Mouse (Mus musculus) neural tube, embryonic 10.5 days (tissue): ENCODE measurements around the gene Rpl31.
A peak's percentile ranks its signal among the peaks of the same experiment; 100 is the strongest.

Source experiments
- DNase-seq: peaks from one replicate; pipeline ENCODE4 v3.0.0-alpha.2; 2017; ENCODE audit warnings: low spot score; ENCODE audit errors: extremely low spot score

Gene Rpl31

DNA sequence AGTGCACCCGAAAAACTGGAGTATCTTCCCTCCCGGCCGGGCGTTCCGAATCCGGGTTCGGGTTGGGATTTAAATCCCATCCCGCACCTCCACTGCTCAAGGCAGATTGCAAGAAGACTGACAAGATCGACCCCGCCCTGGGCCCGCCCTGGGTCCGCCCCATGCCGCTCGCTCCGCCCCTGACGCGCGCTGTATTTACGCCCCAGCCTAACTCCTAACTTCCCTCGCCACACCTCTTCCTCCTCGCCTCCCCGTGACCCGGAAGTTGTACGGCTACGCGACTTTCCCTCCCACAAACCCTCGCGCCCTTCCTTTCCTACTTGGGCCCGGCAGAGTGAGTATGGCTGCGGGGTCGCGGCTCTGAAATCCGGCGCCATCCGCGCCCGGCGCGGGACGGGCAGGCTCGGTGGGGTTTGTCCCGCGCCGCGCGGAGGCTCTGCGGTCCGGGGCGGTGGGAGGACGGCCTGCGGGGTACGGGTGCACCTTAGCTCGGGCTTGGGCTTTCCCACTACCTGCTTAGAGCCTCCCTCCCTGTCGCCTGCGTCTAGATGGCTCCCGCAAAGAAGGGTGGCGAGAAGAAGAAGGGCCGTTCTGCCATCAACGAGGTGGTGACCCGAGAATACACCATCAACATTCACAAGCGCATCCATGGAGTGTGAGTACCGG, at the start of gene Rpl31:
TSS of gene Rpl31 (plus strand) at position 242 of the 666 bp plus-strand sequence.
- peak; percentile 95 for DNase-seq

DNA sequence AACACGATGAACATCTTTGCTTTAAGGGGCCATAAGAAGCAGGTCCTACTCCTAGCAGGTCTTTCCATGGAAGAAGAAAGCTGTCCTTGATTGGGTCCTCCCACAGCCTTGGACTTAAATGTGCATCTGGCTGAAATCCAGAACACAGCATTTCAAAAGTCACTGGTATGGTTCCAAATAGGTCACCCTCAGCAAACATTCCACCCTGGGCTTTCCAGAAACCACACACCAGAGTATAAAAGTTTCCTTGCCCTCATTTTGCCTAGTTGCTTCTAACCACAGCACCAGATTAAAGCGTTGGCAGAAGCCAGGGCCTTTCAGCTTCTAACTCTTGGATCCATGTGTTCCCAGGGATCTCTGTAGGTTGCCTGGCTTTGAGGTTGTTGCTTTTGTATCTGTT, 49.7 kb upstream of the Rpl31 start:
- DNase-seq = no peak

DNA sequence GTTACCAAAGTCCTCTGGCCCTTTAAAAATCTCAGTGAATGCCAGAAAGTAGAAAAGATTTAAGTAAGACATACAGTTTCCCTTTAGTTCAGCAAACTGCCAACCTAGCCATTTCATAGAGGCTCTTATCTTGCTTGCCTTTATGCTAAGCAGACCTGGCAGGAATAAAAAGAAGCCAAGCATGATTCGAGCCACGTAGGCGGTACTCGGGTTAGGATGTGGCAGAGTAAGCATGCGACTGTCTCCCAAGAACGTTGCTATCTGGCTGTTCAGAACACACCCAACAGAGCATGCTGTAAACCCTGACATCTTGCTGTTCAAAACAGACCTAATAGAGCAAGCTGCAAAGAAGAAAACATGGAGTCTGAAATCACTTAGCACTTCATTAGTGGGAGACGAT, 48.8 kb upstream of the Rpl31 start:
- no peak for DNase-seq

DNA sequence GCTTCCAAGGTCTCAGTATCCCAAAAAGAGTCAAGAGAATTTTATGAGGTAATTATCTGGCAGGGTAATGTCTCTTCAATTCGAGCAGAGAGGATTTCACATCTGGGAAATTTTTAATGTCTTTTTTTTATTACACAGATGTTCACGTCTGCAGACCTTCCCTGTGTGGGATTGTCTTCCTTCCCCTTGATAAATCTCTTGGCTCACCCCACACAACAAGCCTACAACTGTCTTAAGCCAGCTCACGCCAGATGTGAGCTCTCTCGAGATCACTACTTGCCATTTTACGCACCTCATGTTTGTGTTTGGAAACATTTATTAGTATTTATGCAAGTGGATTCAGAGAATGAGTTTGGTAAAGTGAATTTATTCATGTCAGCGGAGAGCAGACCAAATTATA, 45.7 kb upstream of the Rpl31 start:
- DNase-seq = no peak

DNA sequence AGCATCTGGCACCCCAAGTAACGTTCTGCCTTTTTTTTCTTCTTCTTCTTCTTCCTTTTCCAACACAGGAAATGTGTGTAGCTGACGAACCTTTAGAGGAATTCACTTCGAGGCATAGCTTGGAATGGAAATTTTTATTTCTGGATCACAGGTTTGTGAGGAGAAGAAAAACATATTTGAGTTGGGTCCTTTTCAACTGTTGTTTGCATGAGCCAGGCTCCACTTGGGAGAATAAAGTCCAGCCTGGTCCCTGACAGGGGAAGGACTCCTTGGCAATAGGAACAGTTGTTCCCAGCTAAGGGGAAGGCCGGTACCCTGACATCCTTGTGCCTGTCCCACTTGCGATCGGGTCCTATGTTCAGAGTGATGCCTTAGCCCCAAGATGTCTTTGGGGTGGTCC, 42.4 kb upstream of the Rpl31 start:
- DNase-seq = no peak

DNA sequence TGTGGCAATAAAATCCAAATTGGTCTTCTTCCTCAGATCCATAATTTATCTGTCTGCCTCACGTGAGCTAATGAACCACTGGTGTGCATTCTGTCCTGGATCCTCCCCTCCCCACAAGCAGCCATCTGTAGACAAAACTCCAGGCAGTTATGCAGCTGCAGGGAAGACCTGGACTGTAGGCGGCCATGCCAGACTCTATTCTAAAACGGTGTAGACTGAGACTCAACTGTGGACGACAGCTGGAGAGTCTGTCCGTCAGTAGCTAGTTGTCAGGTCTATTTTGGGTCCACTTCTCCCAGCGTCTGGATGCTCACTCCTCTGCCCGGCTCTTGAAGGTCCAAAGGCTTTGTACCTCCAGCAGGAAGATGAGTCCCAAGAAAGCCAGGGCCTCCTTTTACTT, 40.1 kb upstream of the Rpl31 start:
- DNase-seq = no peak

DNA sequence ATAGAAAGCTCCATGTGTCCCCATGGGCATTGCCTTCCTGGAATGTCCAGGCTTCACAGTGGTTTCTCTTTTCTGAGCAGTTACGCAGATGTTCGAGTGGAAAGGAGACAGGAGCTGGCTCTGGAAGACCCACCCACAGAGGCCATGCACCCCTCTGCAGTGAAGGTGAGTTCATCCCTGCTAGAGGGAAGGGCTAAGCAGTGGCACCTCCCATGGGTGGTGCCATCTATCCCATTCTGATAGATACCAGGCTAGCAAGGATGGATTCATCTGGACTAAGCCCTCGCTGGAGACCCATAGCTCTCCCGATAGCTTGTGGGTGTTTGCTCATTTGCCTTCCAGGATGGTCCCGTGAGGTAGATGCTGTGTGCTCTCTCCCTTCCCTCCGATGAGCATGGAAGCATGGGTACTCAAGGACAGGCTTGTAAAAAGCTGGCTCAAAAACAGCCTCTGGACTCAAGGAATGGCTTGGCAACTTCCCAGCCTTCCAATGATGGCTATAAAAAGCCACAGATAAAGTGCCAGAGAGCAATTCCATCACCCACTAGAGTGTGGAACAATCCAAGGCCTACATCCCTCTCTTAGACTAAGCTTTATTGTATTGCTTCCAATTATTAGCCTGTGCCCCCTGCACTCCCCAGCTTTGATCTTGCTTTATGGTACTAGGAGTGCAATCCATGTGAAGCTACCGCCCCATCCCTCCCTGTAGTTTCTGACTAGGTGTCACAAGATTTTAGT, 36.6 kb upstream of the Rpl31 start:
- DNase-seq = no peak

DNA sequence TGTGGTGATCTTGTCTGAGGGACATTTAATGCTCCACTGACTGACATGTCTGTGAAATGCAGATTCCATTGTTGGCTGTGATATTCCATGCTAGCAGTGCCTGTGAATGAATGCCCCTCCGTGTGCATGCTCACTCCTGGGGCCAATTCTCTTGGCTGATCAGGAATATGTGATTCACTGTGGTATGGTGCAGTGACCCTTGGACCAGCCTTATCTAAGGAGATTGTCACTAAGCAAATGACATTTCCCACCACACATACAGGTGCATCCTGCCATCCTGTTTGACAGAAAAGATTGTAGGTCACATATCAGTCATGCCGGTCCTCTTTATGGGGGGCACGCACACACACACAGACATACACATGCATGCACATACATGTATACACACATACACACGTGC, 35.2 kb upstream of the Rpl31 start:
- DNase-seq = no peak

DNA sequence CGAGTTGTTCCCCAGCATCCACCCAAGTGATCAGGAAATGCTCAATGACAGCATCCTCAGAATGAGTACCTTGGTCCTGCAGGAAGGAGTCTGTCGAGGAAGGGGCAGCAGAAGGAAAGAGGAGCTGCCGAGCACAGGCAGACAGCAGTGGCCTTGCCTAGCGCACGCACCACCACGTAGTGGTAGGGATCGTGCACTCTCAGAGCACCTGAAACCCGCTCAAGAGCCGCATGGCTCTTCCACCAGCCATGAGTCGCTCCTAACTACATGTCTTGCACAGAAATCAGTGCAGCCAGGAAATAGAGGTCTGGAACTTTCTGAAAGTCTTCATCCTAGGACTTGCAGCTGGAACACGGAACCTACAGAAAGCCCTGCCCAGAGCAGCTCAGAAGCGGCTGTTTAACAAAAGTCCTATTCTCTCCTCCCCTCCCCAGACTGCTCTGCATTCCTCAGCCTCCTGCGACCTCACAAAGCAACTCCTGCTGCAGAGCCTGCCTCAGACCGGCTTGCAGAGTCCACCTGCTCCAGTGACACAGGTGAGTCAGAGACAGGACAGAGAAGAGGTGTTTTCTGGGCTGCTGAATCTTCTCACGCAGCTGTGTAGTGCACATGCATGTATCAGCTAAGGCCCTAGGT, 32.0 kb upstream of the Rpl31 start:
- DNase-seq = no peak

DNA sequence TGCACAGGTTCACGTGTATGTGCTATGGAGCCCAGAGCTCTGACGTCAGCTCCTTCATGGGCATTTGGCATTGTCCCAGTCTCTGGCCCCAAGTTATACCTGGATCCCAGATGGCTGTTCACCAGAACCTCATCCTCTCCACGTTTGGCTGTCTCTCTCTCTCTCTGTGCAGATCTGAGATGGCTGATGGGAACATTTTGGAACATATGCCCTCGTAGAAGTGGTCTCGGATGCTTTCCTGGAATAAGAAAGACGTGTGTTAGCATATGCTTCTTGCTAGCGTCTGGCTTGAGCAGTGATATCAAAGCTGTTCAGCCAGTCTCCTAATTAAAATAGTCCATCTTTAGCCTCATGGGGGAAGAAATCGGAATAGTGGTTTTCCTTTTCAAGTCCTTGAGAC, 30.9 kb upstream of the Rpl31 start:
- DNase-seq = no peak

DNA sequence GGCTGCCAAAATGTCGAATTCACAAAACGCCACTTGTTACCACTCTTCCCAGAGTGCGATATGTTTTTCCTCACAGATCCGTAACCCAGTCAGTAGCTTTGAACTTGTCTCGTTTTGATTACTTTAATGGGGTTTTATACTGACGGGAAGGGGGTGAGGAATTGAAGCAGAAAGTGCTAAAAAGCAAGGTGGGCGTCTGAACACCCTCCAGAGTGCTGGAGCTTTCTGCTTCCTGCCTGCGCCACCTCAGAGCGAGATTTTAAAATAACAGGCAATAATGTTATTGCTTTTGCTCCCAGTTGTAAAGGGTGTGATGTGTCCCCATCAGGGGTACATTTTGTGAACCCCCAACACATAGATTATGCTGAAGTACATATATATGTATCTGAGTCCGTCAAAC, 28.8 kb upstream of the Rpl31 start:
- no peak for DNase-seq

DNA sequence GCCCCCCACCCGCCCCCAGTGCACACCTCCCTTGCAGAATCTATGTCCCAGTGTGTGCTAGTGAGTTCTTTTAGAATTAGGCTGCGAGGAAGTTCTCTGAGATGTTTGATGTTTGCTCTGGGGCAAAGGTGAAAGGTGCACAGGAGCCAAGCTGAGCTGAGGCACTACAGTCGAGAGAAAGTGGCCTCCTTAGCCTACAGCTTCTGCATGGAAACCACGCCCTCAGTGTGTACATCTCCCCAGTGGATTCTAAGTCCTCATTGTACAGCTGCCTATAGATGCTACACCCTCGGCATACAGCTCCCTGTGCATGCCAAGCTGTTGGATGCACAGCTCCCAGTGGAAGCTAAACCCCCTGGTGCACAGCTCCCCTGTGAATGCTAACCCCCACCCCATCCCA, 28.2 kb upstream of the Rpl31 start:
- no peak for DNase-seq

DNA sequence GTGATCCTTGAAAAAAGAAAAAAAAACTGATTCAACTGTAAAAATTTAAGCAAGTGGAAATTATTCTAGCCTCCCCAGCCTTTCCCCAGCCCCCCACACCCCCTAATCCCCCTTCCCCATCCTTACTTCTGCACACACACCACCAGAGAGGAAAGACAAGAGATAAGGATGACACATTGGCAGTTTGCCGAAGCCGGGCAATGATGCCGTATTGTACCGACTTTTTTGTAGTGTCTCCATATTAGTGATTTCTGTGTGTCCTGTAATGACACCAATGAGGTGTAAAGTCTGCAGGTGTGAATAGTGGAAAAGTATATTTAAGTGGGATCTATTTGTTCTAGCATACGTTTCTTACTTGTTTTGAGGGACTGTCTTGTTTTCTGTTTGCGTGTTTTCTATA, 27.5 kb upstream of the Rpl31 start:
- DNase-seq = no peak

DNA sequence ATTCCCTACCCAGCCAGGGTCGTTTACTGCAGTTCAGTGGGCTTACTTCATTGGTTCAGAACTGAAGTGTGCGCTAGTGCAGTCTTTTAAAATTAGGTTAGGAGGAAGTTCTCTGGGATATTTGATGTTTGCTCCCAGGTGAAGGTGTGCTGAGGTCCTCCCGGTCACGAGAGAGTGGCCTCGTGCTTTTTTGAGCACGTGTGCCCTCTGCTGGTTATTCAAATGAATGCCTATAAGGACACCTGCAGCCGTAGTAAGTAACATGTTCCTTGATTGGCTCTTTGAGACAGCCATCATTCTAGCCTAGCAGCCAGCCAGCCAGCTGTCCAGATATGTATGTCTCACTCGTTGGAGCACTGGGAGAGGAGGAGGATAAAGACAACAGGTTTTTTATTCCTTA, 27.0 kb upstream of the Rpl31 start:
- DNase-seq = peak; percentile 31

DNA sequence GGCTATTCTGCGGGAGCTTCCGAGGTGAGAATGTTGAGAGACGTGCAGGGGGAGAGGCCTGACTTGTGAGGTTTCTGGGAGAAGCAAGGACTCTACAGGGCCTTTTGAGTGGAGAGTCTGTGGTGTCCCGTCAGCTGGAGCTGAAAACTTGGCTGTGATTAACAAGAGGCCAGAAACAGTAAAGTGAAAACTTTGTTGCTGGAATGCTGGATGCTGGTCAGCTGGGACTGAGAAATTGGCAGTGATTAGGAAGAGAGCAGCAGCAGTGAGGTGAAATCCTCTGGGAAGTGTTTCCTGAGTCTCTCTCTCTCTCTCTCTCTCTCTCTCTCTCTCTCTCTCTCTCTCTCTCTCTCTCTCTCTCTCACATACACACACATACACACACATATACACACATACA, 25.8 kb upstream of the Rpl31 start:
- no peak for DNase-seq

DNA sequence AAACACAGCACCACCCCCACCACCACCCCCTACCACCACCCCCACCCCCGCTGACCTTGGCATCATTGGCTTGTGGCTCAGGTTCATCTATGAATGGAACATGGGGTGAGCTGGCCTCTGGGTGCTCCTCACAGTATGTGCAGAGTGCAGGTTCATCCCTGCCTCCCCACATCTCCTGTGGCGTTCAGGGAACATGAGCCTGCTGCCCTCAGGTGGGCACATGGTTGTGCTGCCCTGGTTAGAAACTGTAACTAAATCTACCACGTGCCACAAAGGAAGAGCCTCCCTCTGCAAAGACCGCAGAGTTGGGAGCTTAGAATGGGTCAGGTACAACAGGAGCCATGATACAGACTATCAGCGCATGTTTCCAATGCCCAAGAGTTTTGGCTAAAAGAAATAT, 24.4 kb upstream of the Rpl31 start:
- DNase-seq = no peak

DNA sequence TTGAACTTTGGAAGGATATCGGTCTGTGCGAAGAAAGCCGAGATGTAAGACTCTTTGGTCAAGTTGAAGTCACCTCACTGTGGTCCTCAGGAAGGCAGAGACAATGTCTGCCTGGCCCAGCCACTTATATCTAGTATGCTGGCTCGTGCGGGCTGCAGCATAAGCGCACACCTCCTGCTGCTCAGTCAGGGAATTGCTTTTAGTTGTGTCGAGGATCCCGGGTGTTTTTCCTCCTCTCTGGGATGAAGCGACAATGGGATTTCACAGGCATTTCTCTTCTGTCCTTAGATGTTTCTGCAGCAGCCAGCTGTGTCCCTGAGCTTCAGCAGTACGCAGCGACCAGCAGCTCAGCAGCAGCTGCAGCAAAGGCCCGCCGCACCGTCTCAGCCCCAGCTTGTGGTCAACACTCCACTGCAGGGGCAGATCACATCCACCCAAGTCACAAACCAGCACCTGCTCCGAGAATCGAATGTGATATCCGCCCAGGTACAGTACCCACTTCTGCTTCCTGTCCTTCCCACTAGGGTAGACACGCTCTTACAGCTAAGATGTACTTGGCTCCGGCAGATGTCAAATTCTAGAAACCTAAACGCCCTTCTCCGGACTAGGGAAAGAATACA, 22.6 kb upstream of the Rpl31 start:
- DNase-seq = no peak

DNA sequence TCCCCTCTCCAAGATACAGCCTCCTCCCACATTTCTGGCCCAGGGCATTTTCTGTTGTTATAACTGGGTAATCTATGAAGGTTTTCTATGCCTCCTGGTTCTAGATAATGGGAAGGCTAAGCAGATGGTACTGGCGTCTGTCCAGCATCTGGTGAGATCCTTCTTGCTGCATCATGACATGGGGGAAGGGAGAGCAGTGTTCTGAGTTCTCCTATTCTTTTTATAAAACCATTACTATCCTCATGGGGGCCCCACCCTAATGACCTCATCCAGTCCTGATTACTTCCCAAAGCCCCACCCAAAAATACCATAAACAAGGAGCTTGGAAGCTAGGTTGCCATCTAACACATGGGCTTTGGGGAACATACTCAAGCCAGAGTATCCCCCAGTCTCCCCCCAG, 18.6 kb upstream of the Rpl31 start:
- DNase-seq = no peak

DNA sequence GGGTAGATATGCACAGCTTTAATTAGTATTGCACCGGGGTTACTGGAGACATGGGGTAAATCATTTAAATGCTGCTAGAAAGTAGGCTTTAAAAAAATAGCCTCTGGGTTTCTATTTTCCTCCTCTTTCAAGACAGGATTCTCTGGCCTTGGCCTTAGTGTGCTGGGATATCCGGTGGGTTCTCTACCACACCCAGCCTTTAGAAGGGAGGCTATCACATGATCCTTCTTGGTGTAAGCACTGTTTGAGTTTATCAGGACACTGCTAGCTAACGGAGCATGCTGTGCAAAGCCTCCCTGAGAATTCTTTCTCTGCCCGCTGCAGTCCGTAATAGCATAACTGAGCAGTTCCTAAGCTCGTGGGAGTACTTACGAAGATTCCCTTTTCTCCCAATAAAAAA, 18.2 kb upstream of the Rpl31 start:
- no peak for DNase-seq

DNA sequence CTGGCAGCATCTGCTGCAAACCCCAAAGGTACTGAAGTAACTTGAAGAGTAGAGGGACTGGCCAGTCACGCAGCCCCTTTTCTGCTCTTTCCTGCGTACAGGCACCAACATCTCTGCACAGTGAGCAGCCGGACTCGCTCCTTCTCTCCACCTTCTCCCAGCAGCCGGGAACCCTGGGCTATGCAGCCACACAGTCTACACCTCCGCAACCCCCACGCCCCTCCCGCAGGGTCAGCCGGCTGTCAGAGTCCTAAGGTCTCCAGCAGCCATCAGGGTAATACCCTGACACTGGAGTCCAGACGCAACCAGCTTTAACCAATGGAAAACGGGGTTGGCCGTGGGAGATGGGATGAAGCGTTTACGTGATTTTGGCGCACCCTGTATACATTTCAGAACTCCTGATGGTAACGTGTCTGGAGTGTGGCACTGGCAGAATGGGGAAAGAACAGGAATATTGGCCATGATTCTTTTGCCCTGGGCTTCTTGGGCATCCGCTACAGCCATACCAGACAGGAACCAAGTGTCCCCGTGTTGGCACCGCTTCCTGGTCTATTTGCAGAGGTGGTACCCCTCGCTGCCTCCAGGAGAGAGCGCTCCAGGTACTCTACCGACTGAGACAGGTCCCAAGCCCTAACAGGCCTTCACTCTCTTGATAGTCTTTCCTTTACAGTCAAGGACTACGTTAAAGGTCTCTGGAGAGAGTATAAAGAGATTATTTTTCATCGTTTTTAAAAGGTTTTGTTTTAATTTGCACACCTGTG, 5.7 kb upstream of the Rpl31 start:
- no peak for DNase-seq

DNA sequence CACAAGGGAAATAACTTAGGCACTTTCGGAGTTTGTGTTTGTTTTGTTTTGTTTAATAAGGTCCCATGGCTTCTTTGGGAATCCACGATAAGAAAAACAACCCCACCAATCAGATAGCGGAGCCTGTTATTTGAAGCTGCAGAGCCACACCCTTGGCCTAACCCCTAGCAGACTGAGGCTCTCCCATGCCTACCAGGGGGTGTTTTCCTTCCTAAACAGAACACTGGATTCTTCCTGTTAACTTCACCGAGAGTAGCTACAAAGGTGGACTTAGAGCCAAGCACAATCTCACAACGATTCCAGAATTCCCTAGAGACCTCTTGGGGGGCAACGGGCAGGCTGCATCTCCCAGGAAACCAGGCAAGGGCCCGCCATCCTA, 5.1 kb upstream of the Rpl31 start:
- no peak for DNase-seq

DNA sequence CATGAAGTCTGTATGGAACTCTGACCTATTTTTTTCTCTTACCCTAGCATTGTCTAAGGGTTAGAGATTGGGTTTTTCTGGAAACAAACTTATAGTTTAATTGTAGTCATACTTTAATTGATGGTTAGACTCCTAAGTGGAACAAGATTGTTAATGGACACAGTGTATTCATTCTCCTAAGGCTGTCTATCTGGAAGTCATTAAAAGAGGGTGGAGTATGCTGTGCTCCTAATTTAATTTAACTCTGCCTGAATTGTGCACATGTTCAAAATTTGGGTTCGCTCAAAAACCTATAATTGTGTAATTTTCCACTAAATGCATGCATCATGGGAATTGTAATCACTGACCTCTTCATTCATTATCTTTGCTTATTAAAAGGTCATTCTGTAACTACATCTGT, 2.1 kb upstream of the Rpl31 start:
- DNase-seq = no peak
